Mouse (Mus musculus) midbrain, embryonic 15.5 days (tissue): ENCODE measurements around the gene Neurl4. TPM values are rescaled to one million over a fixed set of nuclear protein-coding genes. Genes with fewer than 3 reads are reported as not detected.

ENCODE experiments used
- ATAC-seq: fragments of 200-750 bp; cut with Nextera tagmentation; replicated peaks from 2 replicates; pipeline ENCODE4 v1.8.0; 2017; ENCODE audit warnings: moderate TSS enrichment
- H3K27ac ChIP-seq: fragments of 300-500 bp; sonication (generic); 2 replicates; pipeline ENCODE4 v1.5.1; 2015; ENCODE audit warnings: mild to moderate bottlenecking, inconsistent platforms
- H3K27me3 ChIP-seq: fragments of 300-500 bp; sonication (generic); replicated peaks from 2 replicates; pipeline ENCODE4 v1.6.1; 2015; ENCODE audit warnings: inconsistent platforms
- H3K36me3 ChIP-seq: fragments of 300-500 bp; sonication (generic); replicated peaks from 2 replicates; pipeline ENCODE4 v1.6.1; 2015; ENCODE audit warnings: inconsistent platforms
- H3K4me1 ChIP-seq: fragments of 300-500 bp; sonication (generic); 2 replicates; pipeline ENCODE4 v1.6.1; 2015; ENCODE audit warnings: inconsistent platforms
- H3K4me2 ChIP-seq: fragments of 300-500 bp; sonication (generic); 2 replicates; pipeline ENCODE4 v1.6.1; 2015; ENCODE audit warnings: inconsistent platforms, mild to moderate bottlenecking, moderate library complexity
- H3K4me3 ChIP-seq: fragments of 300-500 bp; sonication (generic); 2 replicates; pipeline ENCODE4 v1.5.1; 2015; ENCODE audit warnings: mild to moderate bottlenecking, inconsistent platforms
- H3K9ac ChIP-seq: fragments of 300-500 bp; sonication (generic); 2 replicates; pipeline ENCODE4 v1.6.1; 2015; ENCODE audit warnings: mild to moderate bottlenecking, inconsistent platforms
- H3K9me3 ChIP-seq: fragments of 300-500 bp; sonication (generic); 2 replicates; pipeline ENCODE4 v1.6.1; 2016; ENCODE audit warnings: inconsistent platforms
- WGBS: fragments of 180-500 bp; shearing (Covaris S2); methylation state at CpG from one replicate; pipeline ENCODE4 v1.1.7; 2015; ENCODE audit warnings: mixed read lengths; 5-methylcytosine and 5-hydroxymethylcytosine counted together
- polyA plus RNA-seq: library from polyadenylated mRNA; unstranded; fragments of >200 nt; fragmentation: Nextera tagmentation; extraction: Ambion mirVana; gene quantifications from 2 replicates; pipeline ENCODE4 v1.2.1, GENCODE M21; 2015

Gene Neurl4
- polyA plus RNA-seq, 1 experiment from 2014 or later, result 23.2 TPM

DNA sequence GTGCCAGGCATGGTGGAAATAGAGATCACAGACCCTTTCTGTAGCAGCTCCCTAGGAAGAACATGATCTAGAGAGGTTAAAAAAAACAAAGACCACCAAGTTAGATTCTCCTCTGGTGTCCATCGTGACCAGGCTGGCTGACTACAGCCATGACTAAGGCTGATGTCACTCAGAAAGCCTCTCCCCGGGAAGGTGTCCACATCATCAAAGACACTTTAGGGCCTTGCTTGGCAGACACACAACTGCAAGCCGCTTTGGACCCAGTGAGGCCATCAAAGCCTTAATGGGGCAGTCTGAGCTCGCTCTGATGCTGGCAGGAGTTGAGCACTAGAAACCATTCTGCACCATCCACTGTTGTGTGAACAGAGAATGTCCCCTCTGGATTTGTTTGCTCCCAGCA, 28.4 kb upstream of the Neurl4 start:
- ATAC-seq, result no peak
- WGBS, result 80% methylated on average over 4 of the region's 4 CpGs
- Histone ChIP-seq H3K4me3 (no peak overlapping the region), H3K4me1 (peaks cover 5% of the 10 kb centered on the region; the same call in 1 of the 2 replicates), H3K36me3 (no peaks in the 10 kb centered on the region), H3K9me3 (no peaks in the 10 kb centered on the region), H3K4me2 (no peak overlapping the region), H3K27me3 (no peaks in the 10 kb centered on the region), H3K27ac (no peak overlapping the region), H3K9ac (no peak overlapping the region)

DNA sequence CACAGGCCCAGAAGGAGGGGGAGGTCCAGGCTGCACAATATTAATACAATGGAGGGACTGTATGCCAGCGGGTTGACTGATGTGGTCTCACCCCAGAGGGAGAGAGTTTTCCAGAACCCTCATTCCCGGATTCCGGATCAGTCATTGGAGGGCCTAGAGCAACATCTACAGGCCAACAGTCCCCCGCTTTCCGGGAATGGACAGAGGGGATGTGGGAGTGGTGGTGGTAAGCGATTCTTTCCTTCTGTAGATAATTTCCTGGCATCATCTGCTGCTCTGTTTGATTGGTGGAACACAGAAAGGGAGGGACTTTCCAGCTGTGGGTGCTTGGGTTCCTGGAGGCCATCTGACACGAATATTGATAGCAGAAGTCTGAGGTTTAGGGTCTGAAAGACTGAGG, 24.7 kb upstream of the Neurl4 start:
- WGBS, result 77% methylated on average over 7 of the region's 7 CpGs
- no peak overlapping the region for H3K4me2 ChIP-seq
- H3K36me3 ChIP-seq, result no peaks in the 10 kb centered on the region
- H3K27me3 ChIP-seq, result peaks cover 6% of the 10 kb centered on the region
- ATAC-seq, result no peak
- H3K9me3 ChIP-seq, result no peaks in the 10 kb centered on the region
- H3K4me1 ChIP-seq, result peaks cover 23% of the 10 kb centered on the region
- no peak overlapping the region for H3K27ac ChIP-seq
- no peak overlapping the region for H3K9ac ChIP-seq
- H3K4me3 ChIP-seq, result no peak overlapping the region

DNA sequence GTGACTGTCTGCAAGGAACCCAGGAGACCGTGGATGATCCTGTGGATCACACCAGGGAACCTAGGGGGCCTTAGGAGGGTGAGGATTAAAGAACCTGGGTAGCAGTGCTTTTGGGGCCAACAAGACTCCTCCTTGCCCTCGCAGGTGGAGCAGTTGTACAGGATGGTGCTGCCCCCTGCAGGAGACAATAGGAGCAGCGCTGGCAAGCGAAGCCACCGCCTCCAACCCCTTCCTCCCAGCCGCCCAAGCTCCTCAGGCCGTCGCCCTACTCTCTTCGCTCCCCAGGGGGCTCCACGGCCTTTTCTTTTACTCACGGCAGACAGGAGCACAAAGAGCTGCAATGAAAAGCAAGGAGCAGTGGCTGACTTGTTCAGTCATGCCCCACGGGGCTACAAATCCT, 24.0 kb upstream of the Neurl4 start:
- no peak overlapping the region for H3K4me3 ChIP-seq
- ATAC-seq, result no peak

DNA sequence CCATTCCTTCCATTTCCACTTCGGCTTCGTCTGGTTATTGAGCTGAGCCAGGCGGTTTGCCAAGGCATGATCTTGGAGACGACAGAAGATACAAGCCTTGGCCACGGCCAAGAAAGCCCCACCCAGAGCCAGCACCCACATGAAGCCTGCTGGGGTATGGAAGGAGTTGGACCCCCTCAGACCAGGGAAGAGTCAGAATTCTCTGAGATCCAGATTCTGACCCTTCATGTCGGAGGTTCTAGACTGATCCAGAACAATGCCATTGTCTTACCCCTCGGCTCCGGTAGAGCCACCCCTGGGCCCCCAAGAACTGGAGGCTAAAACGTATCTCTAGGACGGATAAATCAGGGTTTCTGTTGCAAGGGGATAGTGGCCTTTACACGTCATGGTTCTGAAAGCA, 23.0 kb upstream of the Neurl4 start, which contains the start of gene Tmem95:
Gene Tmem95 (minus strand): TSS at position 141 of the 400 bp plus-strand sequence.
- Histone ChIP-seq H3K4me3 (no peak within 1 kb of the TSS), H3K9me3 (no peaks in the 10 kb centered on the region), H3K4me2 (peak within 1 kb of the TSS; percentile 31), H3K4me1 (peaks cover 28% of the 10 kb centered on the region), H3K36me3 (no peaks in the 10 kb centered on the region), H3K27me3 (peaks cover 17% of the 10 kb centered on the region), H3K9ac (no peak within 1 kb of the TSS), H3K27ac (no peak within 1 kb of the TSS)
- 85% methylated on average over 11 of the region's 11 CpGs for WGBS
- ATAC-seq, result no peak

More for the DNA sequence above, 24.0 kb upstream of the Neurl4 start:
- H3K4me2 ChIP-seq, result peak overlapping the region; percentile 31
- no peak overlapping the region for H3K27ac ChIP-seq
- H3K36me3 ChIP-seq, result no peaks in the 10 kb centered on the region
- WGBS, result 2% methylated on average over 12 of the region's 12 CpGs
- H3K27me3 ChIP-seq, result peaks cover 12% of the 10 kb centered on the region
- no peaks in the 10 kb centered on the region for H3K9me3 ChIP-seq
- peaks cover 28% of the 10 kb centered on the region for H3K4me1 ChIP-seq
- no peak overlapping the region for H3K9ac ChIP-seq

DNA sequence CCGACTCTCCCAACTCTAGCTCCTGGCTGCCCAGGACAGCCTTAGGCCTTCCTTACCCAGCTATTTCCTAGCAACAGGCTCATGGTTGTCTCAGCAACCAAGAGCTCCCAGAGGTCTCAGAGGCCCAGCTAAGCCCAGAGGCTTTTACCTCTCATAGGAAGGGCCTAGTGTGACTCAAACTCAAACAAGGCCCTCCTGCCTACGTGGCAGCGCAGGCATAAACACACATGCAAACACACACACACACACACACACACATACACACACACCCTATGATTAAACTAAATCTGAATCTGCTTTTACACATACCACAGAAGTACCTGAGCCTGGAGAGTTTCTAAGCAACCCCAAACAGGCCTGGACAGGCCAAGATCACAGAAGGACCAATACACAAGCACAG, 22.5 kb upstream of the Neurl4 start:
- Histone ChIP-seq H3K27me3 (peaks cover 17% of the 10 kb centered on the region), H3K36me3 (no peaks in the 10 kb centered on the region), H3K9ac (no peak overlapping the region), H3K27ac (no peak overlapping the region), H3K4me1 (peaks cover 28% of the 10 kb centered on the region), H3K4me3 (no peak overlapping the region), H3K4me2 (no peak overlapping the region), H3K9me3 (no peaks in the 10 kb centered on the region)
- WGBS, result 66% methylated on average over 3 of the region's 3 CpGs
- no peak for ATAC-seq

DNA sequence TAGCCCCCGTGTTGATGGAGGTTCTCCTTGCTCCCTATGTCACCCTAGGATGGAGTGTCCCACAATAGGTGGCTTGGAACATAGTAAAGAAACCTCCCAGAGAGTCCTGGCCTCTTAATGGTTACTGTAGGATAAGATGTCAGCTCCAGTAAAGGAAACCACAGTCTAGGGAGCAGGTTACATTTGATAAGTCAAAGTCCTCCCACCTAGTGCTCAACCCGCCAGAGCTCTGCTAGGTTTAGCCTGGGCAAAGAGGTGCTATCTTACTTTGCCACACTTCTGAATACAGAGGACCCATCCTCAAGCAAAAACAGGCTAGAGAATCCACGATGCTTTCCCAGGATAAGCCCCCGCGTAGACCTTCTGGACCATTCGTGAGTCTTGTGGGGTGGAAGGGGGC, 21.9 kb upstream of the Neurl4 start:
- Histone ChIP-seq H3K4me1 (peaks cover 28% of the 10 kb centered on the region), H3K27me3 (peaks cover 17% of the 10 kb centered on the region), H3K4me3 (no peak overlapping the region), H3K4me2 (no peak overlapping the region), H3K36me3 (no peaks in the 10 kb centered on the region), H3K9me3 (no peaks in the 10 kb centered on the region), H3K27ac (no peak overlapping the region), H3K9ac (no peak overlapping the region)
- no peak for ATAC-seq
- WGBS, result 90% methylated on average over 6 of the region's 6 CpGs

DNA sequence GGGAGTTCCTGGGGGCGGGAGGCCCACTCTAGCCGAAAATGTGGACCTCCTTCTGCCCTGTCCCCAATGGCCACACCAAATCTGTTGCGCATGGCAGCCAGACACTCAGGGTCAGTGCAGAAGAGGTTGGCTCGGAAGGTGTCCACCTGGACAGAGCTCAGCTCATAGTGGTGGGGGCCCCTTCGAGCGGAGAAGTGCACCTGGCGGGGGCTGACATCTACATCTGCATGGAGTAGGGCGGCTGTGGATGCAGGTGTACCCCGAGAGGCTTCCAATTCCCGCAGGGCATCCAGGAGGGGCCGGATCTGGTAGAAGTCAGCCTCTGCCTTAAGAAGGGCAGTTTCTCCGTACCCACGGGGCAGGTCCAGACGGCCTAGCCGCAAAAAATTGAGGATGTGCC, 21.2 kb upstream of the Neurl4 start:
- H3K9me3 ChIP-seq, result no peaks in the 10 kb centered on the region
- no peak for ATAC-seq
- peaks cover 17% of the 10 kb centered on the region for H3K27me3 ChIP-seq
- peak overlapping the region; percentile 77 for H3K4me2 ChIP-seq
- H3K36me3 ChIP-seq, result no peaks in the 10 kb centered on the region
- peak overlapping the region; percentile 42 for H3K4me3 ChIP-seq
- WGBS, result 58% methylated on average over 15 of the region's 15 CpGs
- no peak overlapping the region for H3K9ac ChIP-seq
- peaks cover 28% of the 10 kb centered on the region for H3K4me1 ChIP-seq
- no peak overlapping the region for H3K27ac ChIP-seq

DNA sequence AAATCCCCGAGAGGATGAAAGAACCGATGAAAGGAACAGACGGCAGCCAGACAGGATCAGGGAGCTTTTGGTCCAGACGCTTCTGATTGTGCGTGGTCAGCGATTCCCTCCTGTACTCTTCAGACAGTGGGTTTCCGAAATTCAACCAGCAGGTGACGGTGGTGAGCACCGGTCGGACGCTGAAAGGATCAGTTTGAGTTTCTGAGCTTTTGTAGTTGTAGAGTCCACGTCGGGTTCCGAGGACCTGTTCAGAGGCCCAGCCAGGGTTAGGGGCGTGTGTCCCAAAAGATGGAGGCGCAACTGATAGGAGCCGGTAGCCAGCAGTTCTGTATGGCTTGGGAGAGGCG, 20.4 kb upstream of the Neurl4 start:
- WGBS, result under 1% methylated on average over 18 of the region's 18 CpGs
- Histone ChIP-seq H3K36me3 (no peaks in the 10 kb centered on the region), H3K4me2 (peak overlapping the region; percentile 77), H3K9ac (peak overlapping the region; percentile 26; the same call in 1 of the 2 replicates), H3K27me3 (peaks cover 17% of the 10 kb centered on the region), H3K27ac (peak overlapping the region; percentile 51; the same call in 1 of the 2 replicates), H3K4me1 (peaks cover 28% of the 10 kb centered on the region), H3K4me3 (peak overlapping the region; percentile 42), H3K9me3 (no peaks in the 10 kb centered on the region)
- peak; percentile 52; the same call in 1 of the 2 replicates for ATAC-seq

DNA sequence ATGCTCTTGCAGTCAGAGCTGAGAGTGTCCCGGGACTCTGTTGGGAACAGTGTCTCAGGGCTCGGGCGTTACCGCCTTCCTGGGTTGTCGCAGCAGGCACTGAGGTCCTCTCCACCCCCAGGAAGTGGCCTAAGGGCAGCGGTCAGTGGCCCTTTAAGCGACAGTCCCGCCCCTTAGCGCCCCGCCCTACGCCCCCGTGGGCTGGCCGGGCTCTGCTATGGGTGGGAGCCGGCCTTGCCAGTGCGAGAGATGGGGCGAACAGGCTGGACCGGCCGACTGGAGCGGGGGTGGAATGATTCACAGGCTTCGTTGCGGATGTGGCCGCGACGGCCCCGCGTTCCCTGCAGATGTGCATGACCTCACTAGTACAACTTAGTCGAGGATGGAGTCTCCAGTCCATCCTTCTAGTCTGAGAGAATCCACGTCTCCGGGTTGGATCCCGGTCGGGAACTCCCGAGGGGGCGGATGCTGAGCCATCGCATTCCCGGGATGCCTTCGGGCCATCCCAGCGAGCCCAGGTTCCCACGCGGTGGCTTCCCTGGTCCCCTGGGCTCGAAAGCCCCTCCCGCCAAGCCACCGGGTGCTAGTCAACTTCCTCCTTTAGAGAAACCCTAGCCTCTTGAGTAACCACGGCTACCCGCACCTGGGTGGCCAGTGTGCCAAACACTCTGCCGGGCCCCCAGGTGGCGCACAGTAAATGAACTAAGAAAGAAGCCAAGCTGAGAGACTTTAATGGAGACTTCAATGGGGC, 19.8 kb upstream of the Neurl4 start, which contains the start of gene Kctd11:
Gene Kctd11 (minus strand): TSS at position 554 of the 751 bp plus-strand sequence.
- Histone ChIP-seq H3K9ac (peak within 1 kb of the TSS; percentile 26), H3K36me3 (no peaks in the 10 kb centered on the region), H3K4me1 (peaks cover 28% of the 10 kb centered on the region), H3K4me3 (peak within 1 kb of the TSS; percentile 42), H3K27ac (peak within 1 kb of the TSS; percentile 51), H3K27me3 (peaks cover 17% of the 10 kb centered on the region), H3K9me3 (no peaks in the 10 kb centered on the region), H3K4me2 (peak within 1 kb of the TSS; percentile 77)
- under 1% methylated on average over 46 of the region's 46 CpGs for WGBS
- peak; percentile 73 for ATAC-seq

DNA sequence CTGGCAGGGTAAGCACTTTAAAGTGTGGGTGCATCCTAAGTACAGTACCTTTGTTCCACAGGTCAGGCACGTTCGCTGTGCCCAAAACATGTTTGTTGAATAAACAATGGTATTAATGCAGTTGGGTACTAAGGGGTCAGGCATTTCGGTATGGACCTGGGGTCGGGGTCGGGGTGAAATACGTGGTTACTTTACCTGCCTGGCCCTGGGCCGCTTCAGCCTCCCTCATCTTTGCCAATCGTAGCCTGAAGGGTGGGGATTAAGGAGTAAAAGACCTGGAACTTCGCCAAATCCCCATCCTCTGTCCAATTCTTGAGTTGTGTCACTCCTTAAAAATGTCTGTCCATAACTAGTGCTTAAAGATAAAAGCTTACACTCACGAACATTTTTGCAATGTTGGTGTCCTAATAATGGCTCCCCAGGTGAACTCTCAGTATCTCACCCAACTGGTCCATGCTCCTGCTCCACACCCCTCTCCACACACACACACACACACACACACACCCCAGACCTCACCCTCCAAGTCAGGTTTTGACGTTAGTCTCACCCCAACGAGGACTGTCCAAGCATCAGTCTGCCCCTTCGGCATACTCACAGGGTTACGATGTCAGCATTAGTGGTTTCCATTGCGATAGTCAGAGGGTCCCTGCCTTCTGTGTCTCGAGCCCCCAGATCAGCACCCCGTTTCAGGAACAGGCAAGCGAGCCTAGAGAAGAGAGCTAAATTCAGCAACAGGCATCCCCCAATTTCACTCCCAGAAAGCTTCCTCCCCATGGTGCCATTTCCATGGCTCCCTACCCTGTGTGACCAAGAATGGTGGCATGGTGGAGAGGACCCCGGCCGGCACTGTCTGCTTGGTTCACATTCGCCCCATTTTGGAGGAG, 18.8 kb upstream of the Neurl4 start:
- peaks cover 26% of the 10 kb centered on the region for H3K4me1 ChIP-seq
- H3K27ac ChIP-seq, result 0 out of 2 replicates have a peak overlapping the region, but pooled peaks have one; percentile 51
- peak overlapping the region; percentile 77 for H3K4me2 ChIP-seq
- no peaks in the 10 kb centered on the region for H3K36me3 ChIP-seq
- 0 out of 2 replicates have a peak overlapping the region, but pooled peaks have one; percentile 26 for H3K9ac ChIP-seq
- no peaks in the 10 kb centered on the region for H3K9me3 ChIP-seq
- 62% methylated on average over 21 of the region's 21 CpGs for WGBS
- peaks cover 17% of the 10 kb centered on the region for H3K27me3 ChIP-seq
- ATAC-seq, result no peak
- peak overlapping the region; percentile 42; the same call in 1 of the 2 replicates for H3K4me3 ChIP-seq

DNA sequence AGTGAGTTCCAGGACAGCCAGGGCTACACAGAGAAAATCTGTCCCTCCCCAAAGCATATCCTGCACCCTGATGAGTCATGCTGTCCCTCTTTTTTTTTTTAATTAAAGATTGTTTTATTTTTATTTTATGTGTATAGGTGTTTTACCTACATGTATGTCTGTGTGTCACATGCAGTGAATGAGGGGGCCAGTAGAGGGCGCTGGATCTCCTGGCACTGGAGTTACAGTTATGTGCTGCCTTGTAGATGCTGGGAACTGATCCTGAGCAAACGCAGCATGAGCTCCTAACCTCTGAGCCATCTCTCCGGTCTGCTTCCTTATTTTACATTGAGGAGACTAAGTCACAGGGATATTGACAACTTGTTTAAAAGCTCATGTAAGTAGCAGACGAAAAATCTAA, 17.8 kb upstream of the Neurl4 start:
- no peak for ATAC-seq
- WGBS, result 57% methylated on average over 4 of the region's 4 CpGs
- H3K9me3 ChIP-seq, result no peaks in the 10 kb centered on the region

DNA sequence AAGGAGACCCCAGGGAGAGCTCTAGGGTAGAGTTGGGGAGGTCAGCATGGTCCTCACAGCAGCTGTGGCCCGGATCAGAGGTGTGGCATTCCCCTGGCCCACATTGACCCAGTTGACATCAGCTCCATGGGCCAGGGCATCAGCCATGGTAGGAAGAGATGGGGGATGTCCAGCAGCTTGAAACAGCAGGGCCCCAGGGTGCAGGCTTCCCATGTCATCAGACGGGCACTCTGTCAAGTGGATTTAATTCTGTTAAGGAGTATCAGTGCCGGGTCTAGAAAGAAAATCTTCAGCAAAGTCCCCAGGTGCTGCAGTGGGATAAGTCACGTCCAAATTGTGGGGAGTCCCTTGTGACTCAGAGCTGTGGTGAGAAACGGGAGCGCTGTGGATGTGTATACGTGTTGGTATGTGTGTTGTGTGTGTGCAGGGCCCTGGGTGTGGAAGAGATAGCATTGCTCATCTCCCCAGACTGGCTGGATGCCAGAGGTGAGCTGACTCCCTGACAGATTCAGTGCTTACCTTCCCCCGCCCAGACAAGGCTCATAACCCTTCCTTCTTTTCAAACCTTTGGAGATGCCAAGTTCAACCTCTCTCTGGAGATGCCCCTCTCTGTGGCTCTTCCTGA, 17.2 kb upstream of the Neurl4 start:
- Histone ChIP-seq H3K4me1 (peaks cover 17% of the 10 kb centered on the region), H3K9me3 (no peaks in the 10 kb centered on the region), H3K4me2 (no peak overlapping the region), H3K9ac (no peak overlapping the region), H3K4me3 (no peak overlapping the region), H3K27ac (no peak overlapping the region), H3K36me3 (no peaks in the 10 kb centered on the region), H3K27me3 (peaks cover 17% of the 10 kb centered on the region)
- no peak for ATAC-seq
- WGBS, result 88% methylated on average over 8 of the region's 8 CpGs

More for the DNA sequence above, 17.8 kb upstream of the Neurl4 start:
- H3K36me3 ChIP-seq, result no peaks in the 10 kb centered on the region
- H3K27ac ChIP-seq, result no peak overlapping the region
- H3K27me3 ChIP-seq, result peaks cover 17% of the 10 kb centered on the region
- H3K4me1 ChIP-seq, result peaks cover 23% of the 10 kb centered on the region
- no peak overlapping the region for H3K9ac ChIP-seq
- H3K4me3 ChIP-seq, result no peak overlapping the region
- no peak overlapping the region for H3K4me2 ChIP-seq
